Mouse (Mus musculus) cerebellum, adult 2 months (tissue): Measurements from ENCODE around the gene Ankef1. TPM values are rescaled to one million over a fixed set of nuclear protein-coding genes. Genes with fewer than 3 reads are reported as not detected.

Source experiments
- DNase-seq, 2 experiments: peaks; one replicate each; pipeline ENCODE4 v3.0.0; 2021
- H3K27ac ChIP-seq: fragments of 200-500 bp; 2 replicates; pipeline ENCODE4 v1.5.1; 2012; ENCODE audit warnings: low read length, control low read depth, inconsistent platforms; ENCODE audit not compliant: insufficient read depth
- H3K27me3 ChIP-seq: fragments of 200-500 bp; 2 replicates; pipeline ENCODE4 v1.6.1; 2012; ENCODE audit warnings: inconsistent platforms, mild to moderate bottlenecking, low read length, moderate library complexity; ENCODE audit not compliant: control insufficient read depth, insufficient read depth
- H3K4me1 ChIP-seq: fragments of 200-500 bp; 2 replicates; pipeline ENCODE4 v1.6.1; 2011; ENCODE audit warnings: low read length; ENCODE audit not compliant: control insufficient read depth, insufficient read depth
- H3K4me3 ChIP-seq: fragments of 200-500 bp; replicated peaks from 2 replicates; pipeline ENCODE3; 2011; ENCODE audit warnings: mild to moderate bottlenecking, low read depth, low read length, control low read depth; ENCODE audit not compliant: insufficient read depth
- CTCF ChIP-seq: fragments of 200-500 bp; IDR thresholded peaks from 2 replicates; pipeline ENCODE4 v1.5.1; 2011; ENCODE audit warnings: low read depth, mild to moderate bottlenecking, control low read depth, low read length, moderate library complexity, borderline replicate concordance; ENCODE audit not compliant: insufficient read depth
- POLR2A ChIP-seq: fragments of 200-500 bp; IDR thresholded peaks from 2 replicates; pipeline ENCODE4 v1.6.1; 2011; ENCODE audit warnings: low read length, control low read depth, borderline replicate concordance; ENCODE audit not compliant: insufficient read depth
- WGBS: fragments of 180-500 bp; shearing (Covaris S2); methylation state at CpG from one replicate; pipeline ENCODE4 v1.1.7; 2018; 5-methylcytosine and 5-hydroxymethylcytosine counted together
- polyA plus RNA-seq: library from polyadenylated mRNA; depleted of rRNA; stranded (reverse); fragments of >200 nt; gene quantifications from 2 replicates; pipeline ENCODE4 v1.2.3, GENCODE M21; 2012; rRNA removed

Ankef1 gene
- polyA plus RNA-seq, 1 experiment, result 0.69 TPM

GRCm38 (mm10) chr2:136600651-136601170 is 99.0 kb downstream of the Ankef1 start:
- no peak for DNase-seq
- no peak overlapping the region for H3K27ac ChIP-seq
- peaks cover 6% of the 10 kb centered on the region; the same call in 1 of the 2 replicates for H3K4me1 ChIP-seq
- 76% methylated on average over 5 of the region's 5 CpGs for WGBS
- no peaks in the 10 kb centered on the region for H3K27me3 ChIP-seq
- H3K4me3 ChIP-seq, result no peak overlapping the region
- TF ChIP-seq POLR2A (no peak), CTCF (no peak)

GRCm38 (mm10) chr2:136601206-136601605 is 99.5 kb downstream of the Ankef1 start:
- H3K4me3 ChIP-seq, result no peak overlapping the region
- H3K27me3 ChIP-seq, result no peaks in the 10 kb centered on the region
- peaks cover 6% of the 10 kb centered on the region; the same call in 1 of the 2 replicates for H3K4me1 ChIP-seq
- no peak overlapping the region for H3K27ac ChIP-seq
- TF ChIP-seq POLR2A (no peak), CTCF (no peak)
- no peak for DNase-seq
- WGBS, result 65% methylated on average over 4 of the region's 4 CpGs

Other genes with a start within 250 kb of the Ankef1 start
- gene Pak7, start 113.9 kb upstream of the Ankef1 start, polyA plus RNA-seq, result 14.6 and 15.1 TPM in 2 replicates
- gene Snap25, start 211.5 kb downstream of the Ankef1 start, polyA plus RNA-seq, result 2,833 and 3,013 TPM in 2 replicates